Mouse (Mus musculus) right cerebral cortex, postnatal 4 days (tissue): Measurements from ENCODE around the gene Pten.
"Not testable (repeated sequence)": the region's sequence is repeated elsewhere in the genome, so short reads cannot be mapped to it uniquely, and the experiment has no call there.

Source experiments
- DNase-seq: peaks from one replicate; pipeline ENCODE4 v3.0.0-alpha.2; 2022

Pten gene

DNA sequence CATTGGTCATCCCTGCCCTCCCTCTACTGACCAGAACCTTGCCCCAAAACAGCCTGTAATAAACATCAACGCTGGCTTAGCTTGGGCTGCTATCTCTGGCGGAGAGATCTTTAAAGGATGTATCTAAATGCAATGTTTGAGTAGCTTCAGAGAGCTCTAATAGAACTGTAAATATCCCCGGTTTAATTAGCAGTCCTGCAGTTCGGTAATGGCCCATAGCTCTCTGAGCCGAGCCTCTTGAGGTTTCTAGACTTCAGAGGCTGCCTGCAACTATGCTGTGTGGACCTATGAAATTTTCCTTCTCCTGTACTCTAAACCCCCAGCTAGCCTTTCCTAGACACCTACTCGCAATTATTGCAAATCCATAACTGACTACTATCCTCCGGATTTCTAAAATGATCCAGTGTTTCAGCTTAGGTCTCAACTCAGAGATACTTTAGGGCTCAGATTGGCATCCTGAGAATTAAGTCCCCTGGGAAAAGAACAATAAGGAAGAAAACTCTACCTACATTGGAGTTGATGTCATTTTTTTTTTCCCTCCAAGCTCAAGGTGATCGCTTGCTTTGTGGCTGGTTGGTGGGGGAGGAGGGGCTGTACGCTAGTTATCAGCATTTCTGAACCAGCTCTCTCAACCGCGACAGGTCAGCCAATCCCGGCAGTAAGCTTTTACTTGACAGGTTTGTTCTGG lies 2.0 kb upstream of the Pten start:
- no peak for DNase-seq

DNA sequence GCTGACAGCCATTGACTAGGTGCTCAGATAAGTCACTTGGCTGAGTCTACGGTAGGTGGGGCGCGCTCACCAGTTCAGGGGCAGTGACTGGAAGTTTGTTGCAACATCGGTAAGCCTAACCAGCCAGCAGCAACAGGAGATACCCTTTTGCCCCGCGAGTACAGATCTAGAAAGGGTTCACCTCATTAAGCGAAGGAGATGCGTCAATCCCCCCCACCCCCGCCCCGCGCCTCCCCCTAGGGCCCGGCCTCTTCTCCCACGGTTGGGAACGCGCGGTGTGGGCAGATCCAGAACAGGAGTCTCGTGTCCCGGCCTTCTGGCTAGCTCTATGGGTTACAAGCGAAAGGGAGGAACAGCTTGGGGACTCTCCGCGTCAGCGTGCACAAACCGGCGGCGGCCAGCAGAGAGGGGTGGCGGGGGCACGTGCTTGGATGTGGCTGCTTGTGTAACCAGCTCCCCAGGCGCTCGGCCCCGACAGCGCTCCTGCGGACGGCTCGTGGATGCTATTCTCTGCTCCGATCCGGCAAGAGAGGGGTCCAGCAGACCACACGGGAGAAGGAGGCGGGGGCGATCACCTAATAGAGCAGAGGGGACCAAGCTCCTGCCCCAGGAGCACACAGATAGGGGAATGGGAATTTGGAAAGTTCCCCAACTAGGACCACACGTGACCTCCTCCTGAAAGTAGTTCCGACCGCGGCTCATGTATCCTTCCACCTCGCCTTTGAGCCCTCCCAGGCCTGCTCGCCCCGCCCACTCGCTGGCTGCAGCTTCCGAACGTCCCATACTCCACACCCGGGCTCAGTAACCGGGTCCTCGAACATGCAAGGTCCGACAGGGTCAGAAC lies 1.3 kb upstream of the Pten start:
- peak; percentile 95 for DNase-seq

DNA sequence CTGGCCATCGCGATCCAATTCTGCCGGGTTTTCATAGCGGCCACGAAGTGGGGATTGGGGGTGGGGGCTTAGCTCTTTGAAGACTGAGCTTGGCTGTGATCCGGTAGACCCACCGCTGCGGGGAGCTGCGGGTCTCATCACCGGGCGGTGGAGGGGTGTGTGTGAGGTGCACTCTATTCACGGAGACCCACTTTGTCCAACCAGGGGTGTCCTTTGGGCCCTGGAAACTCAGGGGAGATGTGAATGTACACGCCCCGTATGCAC lies 729 bp upstream of the Pten start:
- DNase-seq: no peak

DNA sequence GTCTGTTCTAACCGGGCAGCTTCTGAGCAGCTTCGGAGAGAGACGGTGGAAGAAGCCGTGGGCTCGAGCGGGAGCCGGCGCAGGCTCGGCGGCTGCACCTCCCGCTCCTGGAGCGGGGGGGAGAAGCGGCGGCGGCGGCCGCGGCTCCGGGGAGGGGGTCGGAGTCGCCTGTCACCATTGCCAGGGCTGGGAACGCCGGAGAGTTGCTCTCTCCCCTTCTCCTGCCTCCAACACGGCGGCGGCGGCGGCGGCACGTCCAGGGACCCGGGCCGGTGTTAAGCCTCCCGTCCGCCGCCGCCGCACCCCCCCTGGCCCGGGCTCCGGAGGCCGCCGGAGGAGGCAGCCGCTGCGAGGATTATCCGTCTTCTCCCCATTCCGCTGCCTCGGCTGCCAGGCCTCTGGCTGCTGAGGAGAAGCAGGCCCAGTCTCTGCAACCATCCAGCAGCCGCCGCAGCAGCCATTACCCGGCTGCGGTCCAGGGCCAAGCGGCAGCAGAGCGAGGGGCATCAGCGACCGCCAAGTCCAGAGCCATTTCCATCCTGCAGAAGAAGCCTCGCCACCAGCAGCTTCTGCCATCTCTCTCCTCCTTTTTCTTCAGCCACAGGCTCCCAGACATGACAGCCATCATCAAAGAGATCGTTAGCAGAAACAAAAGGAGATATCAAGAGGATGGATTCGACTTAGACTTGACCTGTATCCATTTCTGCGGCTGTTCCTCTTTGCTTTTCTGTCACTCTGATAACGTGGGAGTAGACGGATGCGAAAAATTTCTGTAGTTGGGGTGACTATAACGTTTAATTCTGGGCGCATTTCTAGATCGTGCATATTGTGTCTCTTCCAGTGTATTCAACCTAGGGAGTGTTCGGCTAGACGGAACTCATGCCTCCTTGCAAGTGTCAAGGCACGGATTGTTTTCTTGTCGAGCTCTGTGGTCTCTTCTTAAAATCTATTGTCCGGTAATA lies 815 bp downstream of the Pten start:
- peak; percentile 56 for DNase-seq

DNA sequence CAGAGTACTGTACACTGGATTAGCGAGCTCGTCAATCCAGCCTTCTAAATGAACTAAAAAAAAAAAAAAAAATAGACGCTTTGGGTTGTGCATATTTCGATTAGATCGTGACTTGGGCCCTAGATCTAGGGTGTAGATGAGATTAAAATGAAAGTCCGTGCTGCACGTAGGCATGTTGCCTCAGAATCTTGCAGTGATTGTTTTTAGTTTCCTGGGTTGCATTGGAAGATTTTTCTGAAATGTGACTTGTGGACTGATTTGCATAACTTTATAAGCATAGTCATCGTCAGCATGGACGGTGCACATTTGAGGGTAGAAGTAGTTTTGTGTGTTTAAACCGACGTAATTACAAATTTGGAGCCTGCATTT lies 1.5 kb downstream of the Pten start:
- DNase-seq: no peak

DNA sequence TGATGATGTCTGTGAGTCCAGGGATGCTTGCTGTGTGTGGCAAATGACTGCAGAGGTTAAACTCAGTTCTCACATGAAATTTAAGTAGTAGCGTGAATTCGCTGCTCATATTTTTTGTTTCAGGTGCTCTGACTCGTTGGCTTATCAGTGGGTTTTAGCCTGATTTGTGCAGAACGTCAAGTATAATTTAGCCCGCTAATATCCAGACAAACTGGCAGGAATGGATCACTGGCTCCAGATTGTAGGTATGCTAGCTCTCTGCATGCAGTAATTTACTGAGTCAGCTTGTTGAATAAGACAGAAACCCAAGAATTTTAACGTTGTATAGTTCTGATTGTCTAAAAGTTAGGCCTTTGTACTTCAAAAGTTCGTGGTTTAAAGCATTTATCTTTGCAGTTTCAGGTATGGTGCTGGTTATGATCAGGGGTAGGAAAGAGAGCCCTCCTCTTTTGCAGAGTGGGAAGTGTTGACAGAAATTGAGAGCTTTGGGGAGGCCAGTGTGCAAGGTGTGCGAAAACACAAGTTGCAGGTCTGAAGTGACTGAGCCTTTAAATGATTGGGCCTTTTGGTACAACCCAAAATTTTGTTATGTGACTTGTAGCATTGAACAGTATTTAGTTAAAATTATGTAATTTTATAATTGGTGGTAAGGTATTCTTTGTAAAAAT lies 2.2 kb downstream of the Pten start:
- DNase-seq: no peak

DNA sequence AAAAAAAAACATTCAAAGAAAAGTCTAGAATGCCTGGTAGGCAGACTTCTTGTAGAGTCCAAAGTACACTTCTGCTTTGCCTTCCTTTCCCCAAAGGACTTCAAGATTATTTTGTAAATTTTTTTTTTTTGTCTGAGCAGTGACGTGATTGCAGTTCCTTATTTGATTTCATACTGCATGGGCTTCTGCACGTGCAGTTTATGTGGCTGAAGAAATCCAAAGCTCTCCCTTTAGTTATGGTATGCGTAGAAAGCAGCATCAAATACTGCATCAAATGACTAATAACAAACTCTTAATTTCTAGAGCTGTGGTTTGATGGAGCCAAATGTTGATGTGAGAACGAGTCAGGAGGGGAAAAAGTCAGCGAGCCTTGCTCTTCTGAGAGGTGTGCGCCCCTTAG lies 3.2 kb downstream of the Pten start:
- no peak for DNase-seq

DNA sequence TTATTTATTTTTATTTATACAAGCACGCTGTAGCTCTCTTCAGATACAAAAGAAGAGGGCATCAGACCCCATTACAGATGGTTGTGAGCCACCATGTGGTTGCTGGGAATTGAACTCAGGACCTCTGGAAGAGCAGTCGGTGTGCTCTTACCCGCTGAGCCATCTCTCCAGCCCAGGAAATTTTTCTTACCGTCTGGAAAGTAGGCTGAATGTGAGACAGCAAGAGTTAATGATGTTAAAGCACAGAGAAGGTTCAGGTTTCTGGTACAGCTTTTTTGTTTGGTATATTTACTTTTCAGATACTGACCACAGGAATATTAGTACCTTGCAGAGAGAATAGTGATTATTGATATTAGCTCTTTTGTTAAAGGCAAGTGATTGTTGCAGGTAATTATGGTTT lies 3.9 kb downstream of the Pten start:
- no peak for DNase-seq

DNA sequence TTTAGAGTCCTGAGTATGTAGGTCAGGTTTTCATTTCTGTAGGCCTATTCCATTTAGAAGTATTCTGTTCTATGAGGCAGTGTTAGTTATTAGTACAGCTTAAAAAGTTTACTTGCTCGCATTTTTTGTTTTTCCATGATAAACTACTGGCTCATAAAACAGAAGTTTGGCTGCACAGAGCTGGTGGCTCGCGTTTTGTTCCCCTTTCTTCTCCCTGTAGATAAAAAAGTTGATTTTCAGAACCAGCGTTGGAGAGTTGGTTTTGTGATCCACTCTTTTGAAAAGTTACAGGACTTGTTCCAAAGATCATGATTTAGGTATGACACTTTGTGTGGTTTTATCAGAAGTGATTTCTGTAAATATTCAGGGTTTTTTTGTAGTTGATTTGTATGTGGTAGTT lies 5.2 kb downstream of the Pten start:
- no peak for DNase-seq

DNA sequence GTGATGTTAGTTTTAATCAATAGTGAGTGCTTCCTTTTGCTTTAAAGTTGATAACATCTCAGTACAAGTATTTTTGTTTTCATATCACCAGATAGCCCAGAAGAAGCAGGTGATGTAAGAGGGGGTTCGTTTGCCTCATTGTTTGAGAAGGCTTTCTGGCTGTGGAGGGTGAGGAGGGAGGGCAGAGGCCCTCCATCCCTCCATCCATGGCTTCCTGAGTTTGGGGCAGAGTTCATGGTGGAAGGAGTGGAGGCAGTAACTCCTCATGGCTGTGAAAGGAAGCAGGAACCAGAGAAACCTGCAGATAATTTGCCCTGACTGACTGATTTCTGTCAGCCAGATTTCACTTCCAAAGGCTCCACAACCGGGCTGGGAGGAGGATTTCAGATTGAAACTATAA lies 21.1 kb downstream of the Pten start:
- no peak for DNase-seq

DNA sequence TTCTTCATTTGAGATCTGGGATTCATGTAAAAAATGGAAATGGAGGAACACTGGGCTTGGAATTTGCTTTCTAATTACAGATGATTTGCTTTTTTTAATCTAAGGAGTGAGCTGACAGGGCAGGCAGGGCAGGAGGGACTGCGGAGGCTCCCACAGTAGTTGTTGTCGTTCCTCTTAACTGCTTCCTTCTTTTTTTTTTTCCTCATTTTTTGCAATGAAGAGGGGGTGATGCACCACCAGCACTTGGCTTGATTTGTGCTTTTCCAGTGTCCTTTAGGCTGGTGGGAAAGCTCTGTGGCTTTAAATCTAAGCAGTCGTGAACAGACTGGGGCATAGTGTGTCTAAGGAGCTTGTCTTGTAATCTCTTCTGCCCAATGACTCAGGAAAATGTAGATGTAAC lies 21.8 kb downstream of the Pten start:
- no peak for DNase-seq

DNA sequence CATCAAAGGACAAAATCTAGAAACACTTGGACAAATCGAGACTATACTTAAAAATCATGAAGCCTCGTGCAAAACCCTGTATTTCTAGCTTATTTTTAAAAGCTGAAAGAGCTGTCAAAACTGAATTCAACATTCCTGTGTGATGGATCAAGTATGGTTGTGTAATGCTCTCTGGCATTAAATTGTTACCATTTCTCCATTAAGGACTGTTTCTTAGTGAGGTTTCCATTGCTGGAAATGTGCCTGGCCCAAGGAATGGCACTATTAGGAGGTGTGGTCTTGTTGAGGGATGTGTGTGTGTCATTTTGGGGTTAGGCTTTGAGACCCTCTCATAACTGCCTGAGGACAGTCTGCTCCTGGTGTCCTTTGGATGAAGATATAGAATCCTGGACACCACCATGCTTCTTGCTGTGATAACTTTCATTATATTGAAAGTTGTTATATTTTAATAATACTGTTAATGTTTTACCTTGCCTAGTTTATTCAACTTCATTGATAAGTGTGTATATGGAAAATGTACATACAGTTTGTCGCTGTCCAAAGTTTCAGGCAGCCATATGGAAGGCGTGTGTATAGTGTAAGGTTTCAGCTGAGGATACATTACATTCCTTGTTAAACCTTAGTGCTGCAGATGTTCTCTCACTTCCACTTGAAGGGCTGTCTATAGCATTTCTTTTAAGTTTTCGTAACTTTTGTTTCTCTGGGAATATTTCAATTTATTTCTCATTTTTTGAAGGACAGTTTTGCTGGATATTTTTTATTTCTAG lies 24.2 kb downstream of the Pten start:
- DNase-seq: no peak

DNA sequence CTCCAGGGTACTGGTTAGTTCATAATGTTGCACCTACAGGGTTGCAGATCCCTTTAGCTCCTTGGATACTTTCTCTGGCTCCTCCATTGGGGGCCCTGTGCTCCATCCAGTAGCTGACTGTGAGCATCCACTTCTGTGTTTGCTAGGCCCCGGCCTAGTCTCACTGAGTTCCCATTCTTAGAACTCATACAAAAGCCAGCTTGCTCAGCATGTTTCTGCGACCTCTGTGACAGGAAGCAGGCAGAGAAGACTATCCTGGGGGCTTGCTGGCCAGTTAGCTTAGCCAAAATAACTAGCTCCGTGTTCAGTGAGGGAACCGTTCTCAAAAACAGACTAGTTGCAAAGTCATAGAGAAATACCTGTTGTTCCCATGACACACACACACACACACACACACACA lies 30.1 kb downstream of the Pten start:
- DNase-seq: not testable (repeated sequence)

DNA sequence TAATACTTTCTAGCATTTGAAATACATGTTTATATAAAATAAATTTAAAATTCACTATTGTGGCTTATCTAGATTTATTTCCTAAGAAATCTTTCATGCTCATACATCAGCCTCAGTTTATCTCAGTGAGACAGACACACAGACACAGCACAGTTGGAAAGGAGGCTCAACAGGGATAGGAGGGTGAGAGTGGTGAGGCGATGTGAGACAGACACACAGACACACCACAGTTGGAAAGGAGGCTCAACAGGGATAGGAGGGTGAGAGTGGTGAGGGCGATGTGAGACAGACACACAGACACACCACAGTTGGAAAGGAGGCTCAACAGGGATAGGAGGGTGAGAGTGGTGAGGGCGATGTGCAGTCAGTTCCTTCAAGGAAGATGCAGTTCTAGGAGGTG lies 30.7 kb downstream of the Pten start:
- DNase-seq: not testable (repeated sequence)

DNA sequence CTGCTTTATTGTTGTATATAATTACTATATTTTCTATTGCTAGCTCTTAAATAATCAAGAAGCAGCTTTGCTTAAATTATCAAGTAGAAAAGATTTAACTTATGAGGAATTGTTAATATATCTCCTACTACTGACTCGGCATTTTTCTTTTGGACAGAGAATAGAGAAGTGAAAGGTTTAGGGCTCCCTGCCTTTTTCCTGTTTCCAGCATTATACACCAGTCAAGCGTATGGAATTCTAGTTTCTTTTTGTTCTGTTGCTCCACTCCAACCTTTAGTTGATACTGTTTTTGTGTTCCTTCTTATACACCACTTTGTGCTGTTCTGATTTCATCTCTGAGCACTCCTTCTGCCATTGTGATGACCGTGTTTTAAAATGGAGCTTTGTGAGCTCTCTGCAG lies 32.2 kb downstream of the Pten start:
- no peak for DNase-seq

DNA sequence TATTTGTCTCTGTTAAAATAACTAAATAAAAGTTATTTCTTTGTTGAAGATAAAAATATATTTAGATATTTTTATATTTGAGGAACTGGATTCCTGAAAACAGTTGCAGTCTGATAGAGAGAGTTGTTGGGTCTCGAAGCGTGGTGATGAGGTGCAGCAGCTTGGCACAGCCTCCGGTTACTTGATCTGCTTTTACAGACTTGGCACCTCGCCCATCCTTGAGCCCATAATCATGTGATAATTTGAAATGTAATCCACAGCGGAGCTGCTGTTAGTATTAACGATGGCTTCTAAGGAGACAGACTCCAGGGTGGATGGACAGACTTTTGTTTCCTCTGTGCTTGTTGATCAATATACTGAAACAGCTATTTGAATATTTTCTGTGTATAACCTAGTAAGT lies 35.3 kb downstream of the Pten start:
- peak; percentile 51 for DNase-seq

DNA sequence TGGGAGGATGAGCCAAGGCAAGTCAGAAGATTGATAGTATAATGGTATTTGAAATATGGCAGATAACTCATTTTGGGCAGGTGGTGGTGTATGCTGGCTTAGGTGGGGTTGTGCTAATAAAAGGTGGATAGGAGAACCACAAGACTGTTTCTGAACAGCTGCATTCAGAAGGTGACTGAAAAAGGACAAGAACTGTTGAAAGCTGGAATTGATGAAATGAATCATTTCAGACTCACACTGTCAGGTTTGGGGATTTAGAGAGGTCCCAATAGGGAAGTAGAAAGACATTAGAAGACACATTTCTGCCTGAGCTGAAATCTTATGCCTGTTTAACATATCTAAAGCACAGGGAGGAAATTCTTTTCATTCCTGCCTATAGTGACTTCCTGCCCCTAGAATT lies 36.6 kb downstream of the Pten start:
- DNase-seq: no peak

DNA sequence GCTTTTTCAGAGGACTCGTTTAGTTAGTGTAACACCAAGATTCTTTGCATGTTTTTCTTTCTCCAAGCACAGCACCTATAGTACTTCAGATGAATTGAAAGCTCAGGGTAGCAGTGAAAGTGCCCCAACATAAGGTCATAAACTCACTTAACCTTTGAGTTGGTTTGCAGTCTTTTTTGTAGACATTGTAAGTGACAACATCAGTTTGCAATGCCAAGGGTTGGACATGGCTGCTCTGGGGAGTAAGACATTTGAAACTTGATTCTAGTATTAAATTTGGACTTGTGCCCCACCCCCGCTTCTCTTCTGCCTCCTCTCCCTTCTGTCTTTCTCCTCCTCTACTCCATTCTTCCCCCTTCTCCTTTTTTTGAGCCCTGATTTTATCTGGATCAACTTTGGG lies 43.3 kb downstream of the Pten start:
- DNase-seq: no peak

DNA sequence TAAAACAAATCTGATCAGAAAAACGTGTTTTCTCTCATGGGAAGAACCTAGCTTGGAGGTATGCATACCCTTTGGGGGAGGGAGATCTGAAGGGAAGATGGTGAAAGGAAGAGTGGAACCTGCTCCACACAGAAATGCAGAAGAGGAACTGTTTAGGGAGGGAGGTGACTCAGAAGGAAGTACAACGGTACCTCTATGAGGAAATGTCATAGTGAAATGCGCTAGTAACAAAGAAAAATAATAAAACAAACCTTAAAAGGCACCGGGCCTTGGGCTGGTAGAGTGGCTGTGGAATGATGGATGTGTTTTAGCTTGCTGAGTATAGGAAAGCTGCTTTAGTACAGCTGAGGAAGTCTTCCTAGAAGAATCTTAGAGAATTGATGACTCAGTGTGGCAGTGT lies 47.4 kb downstream of the Pten start:
- DNase-seq: no peak

DNA sequence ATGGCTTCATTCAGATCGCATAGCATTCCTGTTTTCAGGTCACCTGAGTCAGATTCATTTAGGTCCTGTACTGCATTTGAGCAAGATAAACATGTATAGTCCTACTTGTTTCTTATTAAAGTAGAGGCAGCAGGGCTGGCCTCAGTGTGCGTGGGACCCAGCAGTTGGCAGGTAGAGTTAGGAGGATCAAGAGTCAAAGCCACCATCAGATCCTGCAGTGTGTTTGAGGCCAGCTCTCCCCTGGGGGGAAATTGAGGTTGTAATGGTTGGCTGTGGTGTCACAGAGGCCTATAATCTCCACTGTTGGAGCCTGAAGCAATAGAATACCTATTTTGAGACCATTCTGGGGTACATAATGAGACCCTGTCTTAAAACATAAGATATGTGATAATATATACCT lies 50.3 kb downstream of the Pten start:
- DNase-seq: no peak

DNA sequence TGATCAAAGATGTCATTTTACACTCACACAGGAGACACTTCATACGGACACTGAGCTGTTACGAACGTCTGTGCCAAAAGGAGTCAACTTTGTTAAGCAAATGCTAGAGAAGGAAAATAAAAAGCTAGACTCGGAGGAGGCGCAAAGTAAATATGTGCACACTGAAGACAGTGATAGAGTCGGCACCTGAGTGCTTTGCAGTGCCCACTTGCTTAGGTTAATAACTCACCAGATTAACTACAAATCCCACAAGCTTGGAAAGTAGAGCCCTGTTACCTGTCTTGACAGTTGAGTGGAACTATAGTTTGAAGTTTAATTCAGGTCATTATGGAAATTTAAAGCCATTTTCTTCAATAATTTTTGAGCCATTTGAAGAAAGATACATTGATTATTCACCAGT lies 51.4 kb downstream of the Pten start:
- DNase-seq: no peak

DNA sequence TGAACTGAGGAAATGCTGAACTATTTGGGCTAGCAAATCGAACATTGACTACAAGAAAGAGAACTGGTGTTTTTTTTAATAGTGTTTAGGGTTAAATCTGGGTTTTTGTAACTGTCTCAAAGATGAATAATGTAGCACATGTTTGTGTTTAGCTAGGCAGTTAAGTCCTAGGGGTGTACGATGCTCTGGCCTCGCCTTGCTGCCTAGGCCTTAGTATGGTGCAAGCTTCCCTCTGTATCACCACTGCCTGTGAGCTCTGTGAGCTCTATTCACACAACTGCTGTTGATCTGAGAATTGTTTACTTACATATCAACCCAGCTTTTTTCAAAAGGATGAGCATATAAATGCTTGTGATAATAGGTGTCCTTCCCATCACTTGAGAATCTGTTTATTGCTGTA lies 51.8 kb downstream of the Pten start:
- no peak for DNase-seq

DNA sequence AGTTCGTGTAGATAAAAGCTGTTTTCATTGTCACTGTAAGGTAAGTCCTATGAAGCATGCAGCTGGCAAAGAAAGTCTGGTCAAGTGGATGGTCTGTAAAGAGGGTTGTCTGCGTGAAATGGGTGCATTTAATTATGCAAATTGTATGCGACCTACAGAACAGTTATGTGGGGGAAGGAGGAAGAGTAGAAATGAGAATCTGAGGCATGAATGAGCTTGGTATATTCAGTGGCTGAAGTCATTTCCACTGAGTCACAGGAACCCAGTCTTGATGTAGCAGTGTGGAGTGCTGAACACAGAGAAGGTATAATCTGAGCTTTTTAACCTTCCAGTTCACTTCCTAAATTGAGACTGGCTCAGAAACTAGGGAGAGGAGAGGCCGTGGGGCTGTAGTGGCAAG lies 61.5 kb downstream of the Pten start:
- DNase-seq: no peak
